In the genomic region with DNA sequence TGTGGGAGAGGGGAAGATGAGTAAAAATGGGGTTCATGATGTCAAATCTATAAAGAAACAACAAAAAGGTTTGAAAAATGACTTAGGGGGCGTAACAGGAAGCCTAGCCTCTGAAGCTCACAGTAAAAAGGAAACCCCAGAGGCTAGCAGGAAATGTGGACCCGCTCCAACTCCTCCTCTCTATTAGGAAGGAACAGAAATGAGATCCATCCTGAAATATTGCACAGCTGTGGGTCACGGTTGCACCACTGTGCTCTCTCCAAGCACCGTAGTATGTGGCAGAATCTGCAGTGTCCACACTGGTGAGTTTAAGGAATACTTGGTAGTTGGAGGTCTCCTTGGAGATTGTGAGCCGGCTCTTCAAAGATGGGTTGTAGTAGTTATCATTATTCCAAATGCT, we compare ENCODE assay signal across 25 mouse cellular contexts.
"Had no signal": no experiment of that assay in that cellular context is flagged by ENCODE, and none has a peak within 500 bp of the region (broad histone marks: within the 10 kb centered on the region; RNA-seq: fewer than 3 reads in every experiment).

No protein-coding gene starts in this region.

- H3K27me3 ChIP-seq: heart, embryonic 13.5 days; heart, embryonic 15.5 days; hindbrain, embryonic 12.5 days; intestine, embryonic 15.5 days; limb, embryonic 12.5 days had no signal

- H3K9me3 ChIP-seq: intestine, embryonic 15.5 days had no signal

- H3K4me3 ChIP-seq: gastrocnemius, adult 2 months; heart, adult 2 months; heart, embryonic 13.5 days; heart, embryonic 15.5 days; hindbrain, embryonic 12.5 days; intestine, embryonic 15.5 days; layer of hippocampus, adult 2 months; left cerebral cortex, adult 2 months; limb, embryonic 10.5 days; limb, embryonic 12.5 days had no signal

- H3K4me1 ChIP-seq: heart, embryonic 13.5 days; heart, embryonic 15.5 days; hindbrain, embryonic 12.5 days; intestine, embryonic 15.5 days; limb, embryonic 10.5 days; limb, embryonic 12.5 days had no signal

- ATAC-seq: hindbrain, embryonic 16.5 days; inflammation-experienced regulatory T-cells, adult 6 months; intestine, embryonic 15.5 days; intestine, postnatal 0 days had no signal

- H3K36me3 ChIP-seq: heart, embryonic 13.5 days; heart, embryonic 15.5 days; hindbrain, embryonic 12.5 days; intestine, embryonic 15.5 days; limb, embryonic 10.5 days; limb, embryonic 12.5 days had no signal

- H3K27ac ChIP-seq: gastrocnemius, adult 2 months; heart, adult 2 months; heart, embryonic 13.5 days; heart, embryonic 15.5 days; hindbrain, embryonic 12.5 days; hindbrain, embryonic 14.5 days; intestine, embryonic 15.5 days; layer of hippocampus, adult 2 months; left cerebral cortex, adult 2 months; limb, embryonic 10.5 days; limb, embryonic 12.5 days had no signal

- DNase-seq: gastrocnemius, adult 2 months; gastrocnemius, postnatal 10 days; gastrocnemius, postnatal 25 days; heart, adult 11 months; heart, adult 2 months; heart, postnatal 14 days; heart, postnatal 36 days; kidney, adult 18-20 months; kidney, adult 8-10 months; kidney, postnatal 10 days; kidney, postnatal 25 days; kidney, postnatal 4 days; liver had no signal
